Mouse (Mus musculus): ENCODE data around the gene 4930467E23Rik. TPM values are rescaled to one million over a fixed set of nuclear protein-coding genes. Genes with fewer than 3 reads are reported as not detected.
"Not testable (repeated sequence)": the region's sequence is repeated elsewhere in the genome, so short reads cannot be mapped to it uniquely, and the experiment has no call there.

The 4930467E23Rik gene
- total RNA-seq, 2 experiments from 2014 or later = not detected

- not testable (repeated sequence) for DNase-seq
Observed at GRCm38 (mm10) chr8:19711171-19711860, 18.1 kb upstream of the 4930467E23Rik start.

GRCm38 (mm10) chr8:19712227-19712750 is 17.1 kb upstream of the 4930467E23Rik start:
- DNase-seq = not testable (repeated sequence)

GRCm38 (mm10) chr8:19712816-19713215 is 16.6 kb upstream of the 4930467E23Rik start:
- DNase-seq = not testable (repeated sequence)

GRCm38 (mm10) chr8:19713232-19713834 is 16.0 kb upstream of the 4930467E23Rik start:
- DNase-seq = peak; percentile 36

- not testable (repeated sequence) for DNase-seq
Observed at GRCm38 (mm10) chr8:19714426-19714825, 14.9 kb upstream of the 4930467E23Rik start.

GRCm38 (mm10) chr8:19715266-19715665 is 14.1 kb upstream of the 4930467E23Rik start:
- not testable (repeated sequence) for DNase-seq

GRCm38 (mm10) chr8:19717851-19718250 is 11.5 kb upstream of the 4930467E23Rik start:
- DNase-seq = peak; percentile 46

- not testable (repeated sequence) for DNase-seq
Observed at GRCm38 (mm10) chr8:19719513-19719912, 9.9 kb upstream of the 4930467E23Rik start.

GRCm38 (mm10) chr8:19724871-19725270 is 4.5 kb upstream of the 4930467E23Rik start:
- not testable (repeated sequence) for DNase-seq

GRCm38 (mm10) chr8:19751773-19752172 is 22.4 kb downstream of the 4930467E23Rik start:
- DNase-seq = not testable (repeated sequence)

GRCm38 (mm10) chr8:19754178-19754577 is 24.8 kb downstream of the 4930467E23Rik start:
- peak; percentile 9 for DNase-seq

GRCm38 (mm10) chr8:19754961-19755360 is 25.6 kb downstream of the 4930467E23Rik start:
- DNase-seq = not testable (repeated sequence)

- DNase-seq = not testable (repeated sequence)
Observed at GRCm38 (mm10) chr8:19761660-19762059, 32.3 kb downstream of the 4930467E23Rik start.

GRCm38 (mm10) chr8:19762860-19763592 is 33.6 kb downstream of the 4930467E23Rik start:
- DNase-seq = peak; percentile 59

- peak; percentile 56 for DNase-seq
Observed at GRCm38 (mm10) chr8:19765531-19765930, 36.2 kb downstream of the 4930467E23Rik start.

GRCm38 (mm10) chr8:19773461-19773860 is 44.1 kb downstream of the 4930467E23Rik start:
- DNase-seq = not testable (repeated sequence)

- DNase-seq = not testable (repeated sequence)
Observed at GRCm38 (mm10) chr8:19776311-19776710, 46.9 kb downstream of the 4930467E23Rik start.

GRCm38 (mm10) chr8:19777500-19777899 is 48.1 kb downstream of the 4930467E23Rik start:
- DNase-seq = not testable (repeated sequence)

- not testable (repeated sequence) for DNase-seq
Observed at GRCm38 (mm10) chr8:19778126-19778525, 48.8 kb downstream of the 4930467E23Rik start.

- not testable (repeated sequence) for DNase-seq
Observed at GRCm38 (mm10) chr8:19778891-19779290, 49.5 kb downstream of the 4930467E23Rik start.

GRCm38 (mm10) chr8:19780212-19780611 is 50.8 kb downstream of the 4930467E23Rik start:
- DNase-seq = not testable (repeated sequence)

GRCm38 (mm10) chr8:19780658-19781057 is 51.3 kb downstream of the 4930467E23Rik start:
- DNase-seq = not testable (repeated sequence)
